Mouse (Mus musculus): Measurements from ENCODE around the gene Olfr1449. TPM values are rescaled to one million over a fixed set of nuclear protein-coding genes. Genes with fewer than 3 reads are reported as not detected.
"Not testable (repeated sequence)": the region's sequence is repeated elsewhere in the genome, so short reads cannot be mapped to it uniquely, and the experiment has no call there.

Olfr1449 gene
- total RNA-seq (2015) (not detected in 2 replicates), total RNA-seq (2017) (not detected in 2 replicates)

DNA sequence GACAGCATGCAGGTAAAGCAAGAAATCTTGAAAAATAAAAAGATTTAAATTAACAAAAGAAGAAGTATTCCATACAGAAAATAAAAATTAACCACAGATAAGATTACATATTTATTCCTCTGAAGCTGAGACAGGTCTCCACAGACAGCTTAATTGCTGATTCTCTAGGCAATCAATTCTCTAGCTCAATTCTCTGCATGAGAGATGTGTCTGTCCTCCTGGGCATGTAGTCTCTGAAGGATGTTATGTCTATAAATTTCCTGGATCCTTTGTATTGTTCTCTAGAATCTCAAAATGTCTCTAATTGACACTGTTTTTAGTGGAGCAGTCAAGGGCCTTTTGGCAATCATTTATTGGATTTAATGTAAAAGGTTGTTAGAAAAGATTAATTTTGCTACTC is at the start of gene Olfr1449:
TSS of gene Olfr1449 (plus strand) at position 301 of the 400 bp plus-strand sequence.
- no peak for ATAC-seq (ENCODE audit: poor library complexity, severe bottlenecking)

DNA sequence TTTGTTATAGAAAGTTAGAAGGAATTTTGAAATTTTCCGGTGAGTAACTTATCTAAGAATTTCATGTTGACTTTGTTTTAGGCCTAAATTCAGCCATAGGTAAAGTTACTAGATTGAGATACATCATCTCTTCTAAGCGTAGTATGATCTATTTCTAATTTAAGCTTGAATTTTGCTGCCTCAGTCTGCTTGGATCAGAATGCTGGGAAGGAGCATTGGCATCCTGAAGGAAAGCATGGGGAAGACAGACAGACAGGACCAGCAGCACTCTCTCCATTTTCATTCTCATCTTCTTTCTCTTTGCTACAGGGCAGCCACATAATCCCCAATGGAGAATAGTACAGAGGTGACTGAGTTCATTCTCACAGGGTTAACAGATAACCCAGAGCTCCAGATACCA is 47.1 kb upstream of the Olfr1449 start, which contains the start of gene Olfr1445:
TSS of gene Olfr1445 (plus strand) at position 301 of the 400 bp plus-strand sequence.
- ATAC-seq (ENCODE audit: poor library complexity, severe bottlenecking) = no peak

DNA sequence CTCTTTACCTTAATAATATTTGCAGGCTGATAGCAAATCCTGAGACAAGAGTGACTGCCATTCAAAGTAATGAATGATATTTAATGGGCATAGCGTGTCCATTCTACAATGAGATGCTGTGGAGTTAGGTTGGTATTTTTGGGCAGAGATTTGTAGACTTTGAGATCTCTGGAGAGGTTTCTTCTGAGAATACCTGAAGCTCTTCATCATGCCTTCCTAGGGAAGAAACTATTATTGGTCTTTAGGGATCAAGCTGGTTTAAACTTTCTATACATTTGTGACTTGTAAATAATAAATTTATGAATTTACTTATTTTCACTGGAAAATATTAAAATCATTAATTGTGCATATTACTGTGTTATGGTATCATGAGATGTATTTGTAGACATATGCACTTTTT is 37.2 kb upstream of the Olfr1449 start, which contains the start of gene Olfr1446:
TSS of gene Olfr1446 (minus strand) at position 101 of the 400 bp plus-strand sequence.
- no peak for ATAC-seq (ENCODE audit: poor library complexity, severe bottlenecking)

DNA sequence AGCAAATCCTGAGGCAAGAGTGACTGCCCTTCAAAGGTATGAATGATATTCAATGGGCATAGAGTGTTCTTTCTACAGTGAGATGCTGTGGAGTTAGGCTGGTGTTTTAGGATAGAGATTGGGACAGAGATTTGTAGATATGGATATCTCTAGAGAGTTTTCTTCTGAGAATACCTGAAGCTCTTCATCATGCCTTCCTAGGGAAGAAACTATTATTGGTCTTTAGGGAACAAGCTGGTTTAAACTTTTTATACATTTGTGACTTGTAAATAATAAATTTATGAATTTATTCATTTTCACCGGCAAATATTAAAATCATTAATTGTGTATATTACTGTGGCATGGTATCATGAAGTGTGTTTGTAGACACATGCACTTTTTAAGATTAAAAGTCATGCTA is 27.0 kb upstream of the Olfr1449 start, which contains the start of gene Olfr1447:
TSS of gene Olfr1447 (minus strand) at position 101 of the 400 bp plus-strand sequence.
- ATAC-seq (ENCODE audit: poor library complexity, severe bottlenecking) = no peak

DNA sequence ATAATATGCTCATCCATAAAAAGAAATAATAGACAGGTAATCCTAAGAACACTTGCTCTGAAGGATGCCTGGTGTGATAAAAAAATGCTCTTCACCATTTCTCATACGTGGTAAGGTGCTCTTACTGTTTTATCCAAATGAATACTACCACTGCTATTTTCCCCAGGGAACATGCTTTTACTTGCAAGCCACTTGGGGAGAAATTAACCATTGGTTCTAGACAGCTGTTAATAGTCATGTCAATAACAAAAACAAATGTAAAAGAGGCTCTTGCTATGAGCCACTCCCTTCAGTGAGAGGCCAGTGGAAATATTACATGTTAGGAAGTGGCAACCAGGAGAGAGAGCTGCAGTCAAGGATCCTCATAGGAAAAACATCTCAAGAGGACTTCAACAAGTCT is 6.3 kb upstream of the Olfr1449 start, which contains the start of gene Olfr1448:
TSS of gene Olfr1448 (minus strand) at position 101 of the 400 bp plus-strand sequence.
- ATAC-seq (ENCODE audit: poor library complexity, severe bottlenecking) = no peak

DNA sequence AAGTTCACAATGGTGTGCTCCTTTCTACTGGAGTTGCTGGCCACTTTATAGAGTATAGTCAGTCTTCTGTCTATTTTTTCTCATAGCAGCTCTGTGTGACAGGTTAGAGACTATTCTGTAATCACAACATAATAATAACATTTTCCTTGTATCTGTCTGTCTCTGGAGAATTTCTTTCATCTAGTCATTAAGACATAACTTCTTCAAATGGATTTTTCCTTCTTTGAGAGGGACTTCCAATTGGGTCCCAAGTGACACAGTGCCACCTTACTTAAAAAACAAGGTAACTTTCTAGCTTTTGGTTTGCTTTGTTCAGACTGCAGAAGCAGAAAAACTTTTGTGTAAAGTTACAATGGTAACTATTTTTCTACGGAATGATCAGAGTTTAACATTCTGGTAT is 19.3 kb downstream of the Olfr1449 start, which contains the start of gene Olfr1450:
TSS of gene Olfr1450 (plus strand) at position 301 of the 400 bp plus-strand sequence.
- no peak for ATAC-seq (ENCODE audit: poor library complexity, severe bottlenecking)

DNA sequence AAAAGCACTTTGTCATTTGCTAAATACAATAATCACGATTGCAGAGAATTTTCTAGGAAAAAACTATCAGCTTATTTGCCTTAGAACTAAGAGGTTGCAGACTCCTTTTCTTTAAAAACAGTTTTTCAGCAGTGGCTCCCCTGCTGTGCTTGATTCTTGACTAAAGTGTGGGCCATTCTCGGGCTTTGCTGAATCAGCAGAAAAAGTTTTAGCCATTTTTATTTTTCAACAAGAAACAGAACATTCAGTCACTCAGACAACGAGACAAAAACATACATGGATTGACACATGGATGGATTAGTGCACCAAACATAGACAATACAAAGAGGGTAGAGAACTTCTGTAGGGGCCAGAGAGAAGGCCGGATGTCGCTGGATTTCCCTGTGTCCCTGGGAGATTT is 39.4 kb downstream of the Olfr1449 start:
- not testable (repeated sequence) for ATAC-seq (ENCODE audit: poor library complexity, severe bottlenecking)

Other genes starting within 250 kb of the Olfr1449 start
- not detected in 2 replicates for gene Keg1, start 235.1 kb upstream of the Olfr1449 start, total RNA-seq (2015)
- gene Keg1, start 235.1 kb upstream of the Olfr1449 start, total RNA-seq (2017) = not detected in 2 replicates
- gene Cntf, start 165.2 kb upstream of the Olfr1449 start, total RNA-seq (2015) = 4.1 and 5.0 TPM in 2 replicates
- 1.5 and 2.5 TPM in 2 replicates for gene Cntf, start 165.2 kb upstream of the Olfr1449 start, total RNA-seq (2017)
- 56.9 and 61.3 TPM in 2 replicates for gene Zfp91, start 134.7 kb upstream of the Olfr1449 start, total RNA-seq (2015)
- 72.9 and 88.1 TPM in 2 replicates for gene Zfp91, start 134.7 kb upstream of the Olfr1449 start, total RNA-seq (2017)
- 29.7 and 33.0 TPM in 2 replicates for gene Lpxn, start 134.6 kb upstream of the Olfr1449 start, total RNA-seq (2015)
- 26.4 and 27.2 TPM in 2 replicates for gene Lpxn, start 134.6 kb upstream of the Olfr1449 start, total RNA-seq (2017)
- not detected in 2 replicates for gene Gm5244, start 84.2 kb upstream of the Olfr1449 start, total RNA-seq (2015)
- not detected in 2 replicates for gene Gm5244, start 84.2 kb upstream of the Olfr1449 start, total RNA-seq (2017)
- gene Olfr1444, start 73.6 kb upstream of the Olfr1449 start, total RNA-seq (2015) = 0.62 TPM in 1 of 2 replicates, not detected in the other
- 0.44 TPM in 1 of 2 replicates, not detected in the other for gene Olfr1444, start 73.6 kb upstream of the Olfr1449 start, total RNA-seq (2017)
- gene Olfr1445, start 47.0 kb upstream of the Olfr1449 start, total RNA-seq (2015) = not detected in 2 replicates
- gene Olfr1445, start 47.0 kb upstream of the Olfr1449 start, total RNA-seq (2017) = not detected in 2 replicates
- not detected in 2 replicates for gene Olfr1446, start 37.3 kb upstream of the Olfr1449 start, total RNA-seq (2015)
- gene Olfr1446, start 37.3 kb upstream of the Olfr1449 start, total RNA-seq (2017) = not detected in 2 replicates
- not detected in 2 replicates for gene Olfr1447, start 27.1 kb upstream of the Olfr1449 start, total RNA-seq (2015)
- not detected in 2 replicates for gene Olfr1447, start 27.1 kb upstream of the Olfr1449 start, total RNA-seq (2017)
- not detected in 2 replicates for gene Olfr1448, start 6.4 kb upstream of the Olfr1449 start, total RNA-seq (2015)
- gene Olfr1448, start 6.4 kb upstream of the Olfr1449 start, total RNA-seq (2017) = not detected in 2 replicates
- 0.11 TPM in 1 of 2 replicates, not detected in the other for gene Olfr1450, start 19.4 kb downstream of the Olfr1449 start, total RNA-seq (2015)
- not detected in 2 replicates for gene Olfr1450, start 19.4 kb downstream of the Olfr1449 start, total RNA-seq (2017)
- gene Olfr1451, start 64.2 kb downstream of the Olfr1449 start, total RNA-seq (2015) = not detected in 2 replicates
- not detected in 2 replicates for gene Olfr1451, start 64.2 kb downstream of the Olfr1449 start, total RNA-seq (2017)
- gene Olfr1453, start 97.5 kb downstream of the Olfr1449 start, total RNA-seq (2015) = not detected in 2 replicates
- not detected in 2 replicates for gene Olfr1453, start 97.5 kb downstream of the Olfr1449 start, total RNA-seq (2017)
- not detected in 2 replicates for gene Olfr1454, start 129.8 kb downstream of the Olfr1449 start, total RNA-seq (2015)
- gene Olfr1454, start 129.8 kb downstream of the Olfr1449 start, total RNA-seq (2017) = not detected in 2 replicates
- not detected in 2 replicates for gene Olfr1457, start 167.1 kb downstream of the Olfr1449 start, total RNA-seq (2015)
- not detected in 2 replicates for gene Olfr1457, start 167.1 kb downstream of the Olfr1449 start, total RNA-seq (2017)
- not detected in 2 replicates for gene Olfr1458, start 175.9 kb downstream of the Olfr1449 start, total RNA-seq (2015)
- not detected in 2 replicates for gene Olfr1458, start 175.9 kb downstream of the Olfr1449 start, total RNA-seq (2017)
- 0.09 TPM in 1 of 2 replicates, not detected in the other for gene Olfr1459, start 218.7 kb downstream of the Olfr1449 start, total RNA-seq (2015)
- gene Olfr1459, start 218.7 kb downstream of the Olfr1449 start, total RNA-seq (2017) = not detected in 2 replicates
- not detected in 2 replicates for gene Olfr1461, start 232.2 kb downstream of the Olfr1449 start, total RNA-seq (2015)
- gene Olfr1461, start 232.2 kb downstream of the Olfr1449 start, total RNA-seq (2017) = not detected in 2 replicates